Mouse (Mus musculus) heart, postnatal 10 days (tissue): ENCODE measurements around the gene Ephb6. TPM values are rescaled to one million over a fixed set of nuclear protein-coding genes. Genes with fewer than 3 reads are reported as not detected.

Experiments
- total RNA-seq, 2 experiments: library from RNA; stranded (reverse); gene quantifications; 2 replicates each; pipeline ENCODE4 v1.2.3; 2021

Gene Ephb6
- total RNA-seq, 2 experiments from 2014 or later, result 2.4 to 3.0 TPM

Other genes with a start within 250 kb of the Ephb6 start
- gene Prss3, start 227.8 kb upstream of the Ephb6 start, total RNA-seq, result not detected
- not detected for gene Gm5771, start 213.1 kb upstream of the Ephb6 start, total RNA-seq
- gene Gm10334, start 159.3 kb upstream of the Ephb6 start, total RNA-seq, result not detected
- gene Prss1, start 146.6 kb upstream of the Ephb6 start, total RNA-seq, result not detected
- gene Prss2, start 83.7 kb upstream of the Ephb6 start, total RNA-seq, result not detected
- gene Trpv6, start 30.9 kb downstream of the Ephb6 start, total RNA-seq, result not detected
- gene Trpv5, start 75.3 kb downstream of the Ephb6 start, total RNA-seq, result not detected
- not detected for gene Llcfc1, start 78.9 kb downstream of the Ephb6 start, total RNA-seq
- under 1 TPM in 1 of 2 experiments, not detected in 1; 0.36 TPM for gene Kel, start 98.9 kb downstream of the Ephb6 start, total RNA-seq
- gene Olfr459, start 169.7 kb downstream of the Ephb6 start, total RNA-seq, result not detected
- not detected for gene Pip, start 242.1 kb downstream of the Ephb6 start, total RNA-seq
- gene Sval2, start 247.5 kb downstream of the Ephb6 start, total RNA-seq, result not detected